Mouse (Mus musculus): ENCODE results near the gene Wdfy3.

DNA sequence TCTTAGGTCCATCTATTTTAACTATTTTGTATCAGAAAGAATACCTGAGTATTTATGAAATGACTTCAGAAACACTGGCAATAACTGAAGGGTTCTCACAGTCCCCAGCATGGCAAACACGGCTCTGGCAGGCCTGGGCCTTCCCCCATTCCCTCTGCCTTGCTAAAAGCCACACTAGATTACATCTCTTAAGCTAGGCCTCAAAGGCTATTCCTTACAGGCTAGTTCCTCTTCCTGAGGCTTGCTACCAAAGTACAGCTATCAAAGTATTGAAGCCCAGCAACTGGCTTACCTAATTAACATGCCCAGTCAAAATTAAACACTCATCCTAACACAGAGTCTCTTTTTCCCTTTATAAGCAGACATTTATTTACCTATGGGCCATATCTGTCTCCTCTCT is 117.8 kb downstream of the Wdfy3 start:
- TF ChIP-seq CTCF (IDR thresholded peaks at IDR 0.05; ENCODE audit: low read depth, low read length) (no peak), POLR2A (IDR thresholded peaks at IDR 0.05; ENCODE audit: extremely low read depth, insufficient read depth, low read length) (no peak)

All from liver, adult 2 months (tissue).